Mouse (Mus musculus): ENCODE measurements around the gene Reg3b.
"Not testable (repeated sequence)": the region's sequence is repeated elsewhere in the genome, so short reads cannot be mapped to it uniquely, and the experiment has no call there.

The Reg3b gene

DNA sequence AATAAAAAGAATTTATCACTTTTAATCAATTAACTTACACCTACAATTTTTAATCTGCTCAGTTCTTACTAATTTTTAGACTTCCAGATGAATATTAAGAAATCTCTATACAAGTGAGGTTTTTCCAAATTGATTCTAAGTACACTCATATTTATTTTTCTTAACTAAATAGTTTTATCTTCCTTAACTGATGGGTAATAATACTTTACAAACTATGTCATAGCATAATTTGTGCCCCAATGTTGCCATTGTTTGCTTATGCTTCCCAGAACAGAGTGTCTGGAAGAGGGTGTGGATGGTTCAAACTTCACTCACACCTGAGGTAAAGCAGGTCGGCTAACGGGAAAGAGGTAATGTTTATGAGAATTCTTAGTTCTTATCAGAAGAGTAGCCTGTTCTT lies at the start of gene Reg3b:
Gene Reg3b (plus strand): TSS at position 301 of the 400 bp plus-strand sequence.
- no peak for DNase-seq (ENCODE audit: low spot score)

DNA sequence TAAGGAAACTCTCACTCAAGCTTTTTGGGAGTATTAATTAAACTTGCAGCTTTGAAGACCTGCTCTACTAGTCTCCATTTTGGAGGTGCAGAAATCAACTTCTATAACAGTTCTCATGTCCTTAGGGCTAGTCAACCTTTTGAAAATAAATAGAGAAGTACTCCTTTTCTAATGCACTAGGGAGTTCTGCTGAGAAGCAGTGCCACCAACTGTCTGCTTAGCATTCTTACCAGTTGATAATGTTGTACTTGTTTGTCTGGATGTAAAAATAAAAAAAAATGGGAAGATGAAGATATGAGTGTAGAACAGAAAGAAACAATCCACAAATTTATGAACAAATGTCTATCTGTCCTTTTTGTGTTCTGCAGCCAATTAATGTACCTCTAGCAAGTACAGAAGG lies 42.7 kb upstream of the Reg3b start:
- DNase-seq (ENCODE audit: low spot score): no peak

DNA sequence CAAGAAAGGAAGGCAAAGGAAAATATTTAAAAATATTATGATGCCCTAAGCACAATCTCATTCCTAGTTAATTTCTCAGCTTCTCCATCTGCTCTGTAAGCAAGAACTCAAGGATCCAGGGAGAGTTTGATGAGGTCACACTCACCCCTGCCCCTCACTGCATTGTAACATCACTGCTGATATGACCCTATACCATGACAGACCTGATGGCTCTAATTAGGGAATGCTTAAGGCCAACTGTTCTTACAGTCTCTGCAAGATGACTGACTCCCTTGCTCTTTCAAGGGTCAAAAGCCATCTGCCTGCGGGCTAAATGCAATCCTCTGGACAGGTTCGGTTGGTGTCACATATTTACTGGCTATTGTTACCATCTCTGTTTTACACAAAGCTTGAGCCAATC lies 41.3 kb upstream of the Reg3b start:
- no peak for DNase-seq (ENCODE audit: low spot score)

DNA sequence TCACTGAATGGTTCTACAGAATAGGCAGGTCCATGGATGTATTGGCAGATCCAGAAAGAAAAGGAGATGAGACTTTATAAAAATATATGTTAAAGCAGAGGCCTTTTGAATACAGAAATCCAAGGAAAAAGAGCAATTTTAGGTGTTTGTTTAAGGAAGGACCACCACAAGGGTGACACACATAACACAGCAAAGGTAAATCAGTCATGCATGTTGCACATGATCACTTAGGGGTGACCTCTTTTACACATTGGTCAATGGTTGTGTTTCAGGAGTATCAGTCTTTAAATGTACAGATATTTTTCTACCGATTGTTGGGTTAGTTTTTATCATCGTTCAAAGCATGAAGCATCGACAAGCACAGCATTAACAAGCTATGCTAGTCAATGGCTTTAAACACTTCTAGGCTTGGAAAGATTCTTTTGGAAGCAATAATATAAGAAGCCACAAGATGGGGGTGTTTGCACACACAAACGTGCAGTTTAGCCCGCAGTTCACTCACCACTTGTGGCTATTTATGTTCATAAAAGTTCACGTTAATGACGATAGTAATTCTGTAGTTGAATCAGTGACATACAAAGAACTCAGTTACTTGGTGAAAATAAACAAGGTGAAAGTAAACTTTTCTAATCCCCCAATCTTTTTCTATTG lies 38.4 kb upstream of the Reg3b start:
- no peak for DNase-seq (ENCODE audit: low spot score)

DNA sequence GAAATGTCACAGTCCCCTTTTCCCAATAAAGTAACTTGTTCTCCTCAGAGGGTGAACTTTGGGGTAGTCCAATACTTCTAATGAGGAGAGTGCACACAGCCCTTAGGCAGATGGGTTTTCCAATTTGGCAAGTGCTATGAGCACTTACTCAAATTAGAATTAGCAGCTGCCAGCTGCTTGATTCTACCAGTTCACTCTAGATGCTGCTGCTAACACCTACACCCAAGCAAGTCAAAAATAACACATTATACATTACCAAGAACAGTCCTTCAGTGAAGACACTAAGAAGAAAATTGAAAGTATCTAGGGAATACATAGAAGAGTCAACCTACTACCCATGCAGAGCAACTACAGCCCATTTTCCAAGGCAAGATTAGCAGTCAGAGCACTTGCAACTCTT lies 30.2 kb upstream of the Reg3b start:
- DNase-seq (ENCODE audit: low spot score): no peak

DNA sequence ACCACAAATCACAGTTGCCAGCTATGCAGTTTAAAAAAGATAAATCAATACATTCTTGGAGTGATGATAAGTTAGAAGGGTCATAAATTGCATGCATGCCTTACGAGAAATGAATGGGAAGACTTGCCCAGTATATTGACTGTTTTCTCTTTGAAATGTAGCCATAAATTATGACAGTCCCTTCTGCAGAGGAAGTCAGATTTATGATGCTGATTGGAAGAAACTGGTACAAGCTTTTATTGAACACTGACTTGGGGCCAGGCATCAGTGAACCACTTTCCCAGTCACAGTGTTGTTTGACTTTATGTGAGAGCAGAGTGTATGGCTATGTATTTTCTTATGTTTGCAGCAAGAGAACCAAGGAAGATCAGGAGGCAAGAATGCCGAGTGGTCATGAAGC lies 28.8 kb upstream of the Reg3b start:
- DNase-seq (ENCODE audit: low spot score): no peak

DNA sequence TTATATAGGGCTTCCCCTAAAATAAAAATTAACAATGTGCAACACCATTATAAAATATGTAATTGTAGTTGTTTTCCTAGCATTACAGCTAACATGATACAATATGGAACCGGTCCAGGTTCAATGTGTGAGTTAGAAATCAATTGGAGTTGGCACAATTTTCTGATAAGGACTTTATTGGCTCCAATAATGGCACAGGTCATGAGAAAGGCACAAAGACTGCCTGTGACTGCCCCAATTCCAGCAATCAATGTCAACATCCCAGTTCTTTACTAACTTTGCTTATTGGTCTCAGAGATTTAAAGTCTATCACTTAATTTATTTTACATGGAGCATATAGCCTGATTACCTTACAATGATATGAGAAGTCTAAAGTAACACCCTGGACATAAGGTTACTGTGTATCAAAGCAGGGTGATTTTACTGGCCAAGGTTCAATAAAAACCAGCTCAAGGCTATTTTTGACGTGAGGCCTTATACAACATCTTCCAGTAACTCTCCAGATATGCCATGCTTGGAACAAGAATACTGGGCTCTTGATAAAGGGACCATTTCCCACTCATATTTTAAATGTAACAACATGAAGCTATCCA lies 8.4 kb upstream of the Reg3b start:
- DNase-seq (ENCODE audit: low spot score): no peak

DNA sequence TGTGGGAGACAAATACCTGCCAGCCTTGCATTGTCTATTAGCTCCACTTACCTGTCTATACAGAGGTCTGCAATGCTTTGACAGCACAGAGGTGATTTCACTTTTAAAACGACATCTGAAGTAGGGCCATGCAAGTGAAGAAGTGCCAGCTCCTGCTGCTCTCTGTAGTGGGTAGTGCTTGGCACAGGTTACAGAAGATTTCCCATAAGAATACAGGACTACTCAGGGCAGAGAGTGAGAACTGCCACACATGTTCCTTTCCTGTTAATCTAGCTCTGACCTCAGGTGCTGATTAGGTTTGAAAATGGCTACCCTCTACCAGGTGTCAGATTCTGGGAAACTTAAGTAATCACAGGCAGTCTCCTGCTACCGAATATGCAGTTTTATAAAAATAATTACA lies 8.3 kb downstream of the Reg3b start, which contains the start of gene Reg3d:
Gene Reg3d (minus strand): TSS at position 101 of the 400 bp plus-strand sequence.
- no peak for DNase-seq (ENCODE audit: low spot score)

DNA sequence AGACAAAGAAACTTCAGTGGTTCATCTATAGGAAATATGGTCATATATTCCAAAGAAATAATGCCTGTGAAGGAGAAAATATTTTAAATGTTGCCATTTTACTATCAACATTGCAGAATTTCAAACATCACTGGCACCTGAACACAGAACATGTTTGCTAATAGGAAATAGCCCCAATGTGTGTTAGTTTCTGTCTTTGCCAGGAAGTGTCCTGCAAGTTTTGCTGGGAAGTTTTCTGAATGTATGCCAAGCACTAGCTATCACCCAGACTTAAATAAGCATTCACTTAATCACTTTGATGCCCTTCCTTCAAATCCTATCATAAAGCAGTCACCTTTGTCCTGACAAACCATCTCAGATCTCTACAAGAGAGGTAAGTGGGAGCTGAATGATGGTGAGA lies 10.0 kb downstream of the Reg3b start, which contains the start of gene Reg3a:
Gene Reg3a (plus strand): TSS at position 301 of the 400 bp plus-strand sequence.
- DNase-seq (ENCODE audit: low spot score): no peak

DNA sequence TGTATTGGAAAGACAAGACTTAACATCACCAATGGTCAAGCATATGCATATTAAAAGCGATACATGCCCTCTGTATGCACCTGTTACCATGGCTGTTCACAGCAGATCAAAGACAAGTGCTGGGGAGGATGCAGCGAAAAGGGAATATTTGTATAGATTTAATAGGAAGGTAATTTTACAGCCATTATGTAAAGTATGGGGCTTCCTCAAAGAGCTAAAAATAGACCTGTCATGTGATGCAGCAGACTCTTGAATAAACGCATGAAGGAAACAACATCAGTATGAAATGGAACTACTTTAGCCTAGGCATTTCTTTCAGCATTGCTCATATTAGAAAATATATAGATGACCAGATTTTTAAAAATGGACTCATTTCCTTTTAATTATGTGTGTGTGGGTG lies 15.2 kb downstream of the Reg3b start:
- no peak for DNase-seq (ENCODE audit: low spot score)

DNA sequence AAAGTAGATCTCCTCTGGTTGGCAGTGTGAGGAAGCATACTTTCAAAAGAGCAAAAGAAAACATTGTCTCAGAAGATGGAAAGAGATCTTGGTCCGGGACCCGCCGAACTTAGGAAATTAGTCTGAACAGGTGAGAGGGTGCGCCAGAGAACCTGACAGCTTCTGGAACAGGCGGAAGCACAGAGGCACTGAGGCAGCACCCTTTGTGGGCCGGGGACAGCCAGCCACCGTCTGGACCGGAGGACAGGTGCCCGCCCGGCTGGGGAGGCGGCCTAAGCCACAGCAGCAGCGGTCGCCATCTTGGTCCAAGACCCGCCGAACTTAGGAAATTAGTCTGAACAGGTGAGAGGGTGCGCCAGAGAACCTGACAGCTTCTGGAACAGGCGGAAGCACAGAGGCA lies 24.9 kb downstream of the Reg3b start, which contains the start of gene Reg2:
Gene Reg2 (plus strand): TSS at position 301 of the 400 bp plus-strand sequence.
- DNase-seq (ENCODE audit: low spot score): not testable (repeated sequence)

DNA sequence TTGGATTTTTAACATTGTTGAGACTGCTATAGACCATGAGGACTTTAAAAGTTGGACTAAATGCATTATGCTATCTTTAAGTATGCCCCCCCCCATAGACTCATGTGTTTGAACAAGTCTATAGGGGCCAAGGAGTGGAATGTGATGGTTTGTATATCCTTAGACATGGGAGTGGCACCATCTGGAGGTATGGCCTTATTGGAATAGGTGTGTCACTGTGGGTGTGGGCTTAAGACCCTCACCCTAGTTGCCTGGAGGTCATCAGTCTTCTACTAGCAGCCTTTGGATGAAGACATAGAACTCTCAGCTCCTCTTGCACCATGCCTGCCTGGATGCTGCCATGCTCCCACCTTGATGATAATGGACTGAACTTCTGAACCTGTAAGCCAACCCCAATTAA lies 52.0 kb downstream of the Reg3b start, which contains the start of gene Reg1:
Gene Reg1 (plus strand): TSS at position 301 of the 400 bp plus-strand sequence.
- DNase-seq (ENCODE audit: low spot score): not testable (repeated sequence)
